Mouse (Mus musculus): ENCODE data around the gene Zfp992.
"Not testable (repeated sequence)": the region's sequence is repeated elsewhere in the genome, so short reads cannot be mapped to it uniquely, and the experiment has no call there.

Zfp992 gene

GRCm38 (mm10) chr4:146448950-146449349, at the start of gene Zfp992:
Gene Zfp992, plus strand, starts transcription at chr4:146449023.
- DNase-seq (ENCODE audit: low spot score) = not testable (repeated sequence)

- not testable (repeated sequence) for DNase-seq (ENCODE audit: low spot score)
These were observed 19.4 kb upstream of the Zfp992 start for GRCm38 (mm10) chr4:146429467-146429866.

- not testable (repeated sequence) for DNase-seq (ENCODE audit: low spot score)
These were observed 17.9 kb upstream of the Zfp992 start for GRCm38 (mm10) chr4:146430876-146431275.

GRCm38 (mm10) chr4:146435539-146435938, 13.3 kb upstream of the Zfp992 start:
- not testable (repeated sequence) for DNase-seq (ENCODE audit: low spot score)

GRCm38 (mm10) chr4:146437256-146437655, 11.6 kb upstream of the Zfp992 start:
- not testable (repeated sequence) for DNase-seq (ENCODE audit: low spot score)

GRCm38 (mm10) chr4:146444345-146444744, 4.5 kb upstream of the Zfp992 start:
- DNase-seq (ENCODE audit: low spot score) = not testable (repeated sequence)

GRCm38 (mm10) chr4:146445121-146445520, 3.7 kb upstream of the Zfp992 start:
- DNase-seq (ENCODE audit: low spot score) = not testable (repeated sequence)

GRCm38 (mm10) chr4:146446135-146446534, 2.7 kb upstream of the Zfp992 start:
- not testable (repeated sequence) for DNase-seq (ENCODE audit: low spot score)

GRCm38 (mm10) chr4:146447016-146447415, 1.8 kb upstream of the Zfp992 start:
- DNase-seq (ENCODE audit: low spot score) = not testable (repeated sequence)

- DNase-seq (ENCODE audit: low spot score) = not testable (repeated sequence)
These were observed 888 bp downstream of the Zfp992 start for GRCm38 (mm10) chr4:146449711-146450110.

- DNase-seq (ENCODE audit: low spot score) = not testable (repeated sequence)
These were observed 3.8 kb downstream of the Zfp992 start for GRCm38 (mm10) chr4:146452576-146452975.

- DNase-seq (ENCODE audit: low spot score) = not testable (repeated sequence)
These were observed 5.3 kb downstream of the Zfp992 start for GRCm38 (mm10) chr4:146454170-146454569.

GRCm38 (mm10) chr4:146454896-146455295, 6.1 kb downstream of the Zfp992 start:
- DNase-seq (ENCODE audit: low spot score) = no peak

- no peak for DNase-seq (ENCODE audit: low spot score)
These were observed 6.5 kb downstream of the Zfp992 start for GRCm38 (mm10) chr4:146455321-146455721.

GRCm38 (mm10) chr4:146456061-146456726, 7.4 kb downstream of the Zfp992 start:
- no peak for DNase-seq (ENCODE audit: low spot score)

- DNase-seq (ENCODE audit: low spot score) = no peak
These were observed 8.3 kb downstream of the Zfp992 start for GRCm38 (mm10) chr4:146457126-146457525.

GRCm38 (mm10) chr4:146457720-146458119, 8.9 kb downstream of the Zfp992 start:
- DNase-seq (ENCODE audit: low spot score) = no peak

- not testable (repeated sequence) for DNase-seq (ENCODE audit: low spot score)
These were observed 11.0 kb downstream of the Zfp992 start for GRCm38 (mm10) chr4:146459822-146460221.

GRCm38 (mm10) chr4:146460685-146461084, 11.9 kb downstream of the Zfp992 start:
- DNase-seq (ENCODE audit: low spot score) = not testable (repeated sequence)

- not testable (repeated sequence) for DNase-seq (ENCODE audit: low spot score)
These were observed 15.0 kb downstream of the Zfp992 start for GRCm38 (mm10) chr4:146463649-146464351.

GRCm38 (mm10) chr4:146469984-146470383, 21.2 kb downstream of the Zfp992 start:
- not testable (repeated sequence) for DNase-seq (ENCODE audit: low spot score)

- not testable (repeated sequence) for DNase-seq (ENCODE audit: low spot score)
These were observed 25.4 kb downstream of the Zfp992 start for GRCm38 (mm10) chr4:146474181-146474580.

Data from retina, embryonic 14.5 days (tissue).